Mouse (Mus musculus) CD8-positive naive resting alpha-beta T cell, adult 57 days (primary cell): ENCODE results near the gene Lmna. TPM values are rescaled to one million over a fixed set of nuclear protein-coding genes. Genes with fewer than 3 reads are reported as not detected.

Experiments
- total RNA-seq: library from RNA; stranded (reverse); gene quantifications from one replicate; pipeline ENCODE4 v1.2.4, GENCODE M21; 2023

The Lmna gene
- total RNA-seq, result 7.0 TPM

DNA sequence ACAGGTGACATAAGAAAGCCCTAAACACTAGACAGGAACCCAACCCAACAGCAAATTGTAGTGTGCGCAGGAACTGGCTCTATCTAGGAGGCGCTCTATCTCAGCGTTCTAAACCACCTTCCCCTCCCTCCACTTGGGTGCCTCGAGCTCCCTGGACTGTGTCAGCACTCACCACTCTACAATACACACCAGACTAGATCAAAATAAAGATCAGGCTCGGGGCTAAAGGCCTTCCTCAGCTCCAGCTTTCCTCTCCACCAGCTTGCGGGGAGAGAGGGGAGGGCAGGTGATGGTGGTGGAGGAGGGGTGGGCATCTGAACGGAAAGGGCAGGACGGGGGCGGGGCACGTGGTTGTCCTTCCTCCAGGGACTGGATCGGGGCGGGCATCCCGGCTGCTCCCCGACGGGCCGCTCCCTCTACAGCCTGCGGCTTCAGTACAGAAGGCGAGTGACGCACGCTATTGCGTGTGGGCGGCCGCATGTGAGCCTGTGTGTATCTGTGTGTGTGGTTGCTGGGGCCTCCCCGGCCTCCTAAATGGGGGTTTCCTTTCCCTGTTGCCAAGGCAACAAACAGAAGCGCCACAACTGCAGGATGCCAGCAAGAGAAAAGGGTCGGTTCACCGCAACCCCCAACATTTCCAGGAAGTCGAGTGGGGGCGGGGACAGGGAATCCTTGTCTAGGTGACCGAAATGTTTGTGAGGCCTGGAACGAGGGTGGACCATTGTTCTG lies at the start of gene Lmna:
TSS of gene Lmna (minus strand) at position 265 of the 729 bp plus-strand sequence.

DNA sequence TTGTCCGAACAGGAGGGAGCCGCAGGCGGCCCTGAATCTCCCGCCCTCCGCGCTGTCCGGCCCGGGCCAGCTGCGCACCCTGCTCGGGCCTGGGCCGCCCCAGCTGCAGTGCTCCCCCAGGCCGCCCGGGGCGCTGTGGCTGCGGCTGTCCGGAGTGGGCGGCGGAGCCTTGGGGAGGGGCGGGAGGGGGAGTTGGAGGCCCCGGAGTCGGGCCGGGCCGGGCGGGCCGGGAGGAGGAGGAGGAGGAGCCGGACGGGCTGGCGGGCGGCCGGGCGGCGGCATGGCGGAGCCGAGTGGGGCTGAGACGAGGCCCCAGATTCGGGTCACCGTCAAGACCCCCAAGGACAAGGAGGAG lies 43.7 kb upstream of the Lmna start, which contains the start of gene Ubqln4:
TSS of gene Ubqln4 (plus strand) at position 234 of the 355 bp plus-strand sequence.

DNA sequence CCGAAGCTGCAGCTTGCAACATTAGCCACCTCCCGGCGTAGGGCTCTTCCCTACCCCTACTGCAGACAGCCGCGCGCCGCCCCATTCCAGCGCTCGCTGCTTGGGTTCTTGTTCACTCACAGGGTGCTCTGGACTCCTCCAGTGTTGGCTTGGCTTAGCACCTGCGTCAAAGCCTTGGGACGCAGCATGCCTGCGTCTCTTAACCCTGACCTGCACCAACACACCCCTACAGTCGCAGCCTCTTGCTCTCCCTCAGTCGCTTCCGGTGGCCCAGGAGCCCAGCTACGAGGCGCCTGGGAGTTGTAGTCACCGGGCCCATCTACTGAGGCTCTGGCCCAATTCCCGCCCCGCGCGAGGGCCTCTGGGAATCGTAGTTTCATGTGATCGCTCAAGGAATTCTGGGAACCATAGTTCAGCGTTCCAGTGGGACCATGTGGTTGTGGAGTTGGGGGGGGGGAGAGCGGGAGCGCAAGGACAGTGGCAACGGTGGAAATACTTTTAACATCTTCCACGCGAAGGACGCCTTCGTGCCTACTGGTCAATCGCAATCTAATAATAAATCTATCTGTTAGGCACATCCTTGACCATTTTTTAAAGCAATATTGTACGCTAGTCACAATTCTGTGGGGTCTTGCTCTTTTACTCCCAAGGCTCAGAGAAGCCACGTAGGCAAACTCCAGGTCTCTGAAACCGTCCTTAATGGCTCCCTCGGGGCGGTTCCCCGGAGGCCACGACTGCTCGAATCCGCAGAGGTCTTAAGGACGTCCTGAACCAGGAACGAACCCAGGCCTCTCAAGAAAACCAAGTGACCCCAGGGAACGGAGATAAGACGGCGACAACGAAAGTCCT lies 43.1 kb upstream of the Lmna start, which contains the start of gene Lamtor2:
TSS of gene Lamtor2 (minus strand) at position 399 of the 849 bp plus-strand sequence.

DNA sequence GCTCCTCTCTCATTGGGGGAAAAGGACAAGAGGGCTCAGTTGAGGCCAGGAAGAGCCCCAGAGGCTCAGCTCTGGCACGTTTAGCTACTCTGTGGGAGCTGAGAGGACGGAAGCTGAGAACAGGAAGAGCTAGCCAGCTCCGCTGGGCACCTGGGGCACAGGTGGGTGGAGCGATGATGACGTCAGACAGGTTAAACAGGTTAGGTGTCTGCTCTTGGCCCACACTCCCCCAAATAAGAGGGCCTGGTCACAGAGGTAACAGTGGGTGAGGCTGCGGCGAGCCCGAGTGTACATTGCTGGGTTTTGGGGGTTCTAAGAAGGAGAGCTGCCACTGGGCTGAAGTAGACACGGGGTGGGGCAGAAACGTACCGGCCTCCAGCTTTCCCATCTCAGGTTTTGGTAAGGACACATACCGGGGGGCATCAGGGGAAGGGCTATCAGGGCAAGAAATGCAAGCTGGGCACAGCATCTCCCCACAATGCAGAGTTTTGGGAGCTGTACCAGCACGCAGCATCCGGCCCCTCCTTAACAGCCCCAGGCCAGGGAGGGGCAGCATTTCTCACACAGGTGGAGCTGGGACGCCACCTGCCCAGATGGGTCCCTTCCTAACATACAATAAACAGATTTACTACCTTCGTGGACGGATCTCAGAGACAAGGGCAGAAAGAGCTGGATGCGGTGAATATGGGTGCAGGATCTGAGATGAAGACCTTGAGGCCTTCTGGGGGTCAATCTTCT lies 38.6 kb upstream of the Lmna start, which contains the start of gene Rab25:
TSS of gene Rab25 (minus strand) at position 121 of the 738 bp plus-strand sequence.

DNA sequence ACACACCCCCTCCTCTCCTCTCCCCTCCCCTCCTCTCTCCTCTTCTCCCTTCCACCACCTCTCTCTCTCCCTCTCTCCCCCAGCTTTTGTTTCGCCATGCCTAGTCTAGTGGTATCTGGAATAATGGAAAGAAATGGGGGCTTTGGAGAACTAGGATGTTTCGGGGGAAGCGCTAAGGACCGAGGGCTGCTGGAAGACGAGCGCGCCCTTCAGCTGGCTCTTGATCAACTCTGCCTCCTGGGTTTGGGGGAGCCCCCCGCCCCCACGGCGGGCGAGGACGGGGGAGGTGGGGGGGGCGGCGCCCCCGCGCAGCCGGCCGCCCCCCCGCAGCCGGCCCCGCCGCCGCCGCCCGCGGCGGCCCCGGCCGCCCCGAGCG lies 22.5 kb upstream of the Lmna start, which contains the start of gene Mex3a:
TSS of gene Mex3a (plus strand) at position 97 of the 376 bp plus-strand sequence.

DNA sequence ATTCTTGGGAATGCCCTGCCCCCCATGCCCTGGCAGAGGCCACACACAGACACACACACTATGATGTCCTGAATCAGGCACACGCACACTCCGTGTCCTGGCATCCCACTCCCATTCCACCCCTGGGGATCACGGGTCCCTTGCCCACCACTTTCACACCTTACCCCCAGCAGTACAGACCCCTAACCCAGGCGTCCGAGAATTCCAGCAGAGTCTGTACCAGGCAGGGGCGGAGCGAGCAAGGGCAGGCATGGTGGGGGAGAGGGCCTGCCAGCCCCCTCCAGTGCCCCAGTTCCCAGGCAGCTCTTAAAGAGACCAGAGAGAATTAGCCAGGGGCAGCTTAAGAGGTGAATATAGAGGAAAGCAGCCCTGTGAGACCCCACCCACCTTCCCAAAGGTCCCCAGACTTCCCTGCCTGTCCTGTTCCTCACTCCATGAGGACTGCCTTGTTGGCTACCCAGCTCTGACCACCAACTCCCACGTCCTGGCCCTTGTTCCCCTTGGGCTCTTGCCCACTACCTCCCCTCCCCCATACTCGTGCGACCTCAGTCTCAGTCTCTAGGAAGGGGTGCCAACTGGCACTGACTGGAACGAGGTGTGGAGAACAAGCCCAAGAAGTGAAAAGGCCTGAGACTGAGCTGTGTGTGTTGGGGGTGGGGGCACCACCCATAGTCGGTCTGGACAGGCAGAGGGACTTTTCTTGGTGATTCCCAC lies 48.6 kb downstream of the Lmna start, which contains the start of gene Sema4a:
TSS of gene Sema4a (minus strand) at position 200 of the 714 bp plus-strand sequence.

Other genes with a start within 250 kb of the Lmna start
- not detected for gene Gm38392, start 222.7 kb downstream of the Lmna start, total RNA-seq
- 6.6 TPM for gene Tsacc, start 213.0 kb downstream of the Lmna start, total RNA-seq
- 189 TPM for gene Cct3, start 212.8 kb downstream of the Lmna start, total RNA-seq
- gene Glmp, start 184.9 kb downstream of the Lmna start, total RNA-seq, result 91.9 TPM
- gene Tmem79, start 173.8 kb downstream of the Lmna start, total RNA-seq, result 0.28 TPM
- gene Smg5, start 173.7 kb downstream of the Lmna start, total RNA-seq, result 121 TPM
- gene Paqr6, start 145.4 kb downstream of the Lmna start, total RNA-seq, result 0.46 TPM
- not detected for gene Bglap3, start 137.2 kb downstream of the Lmna start, total RNA-seq
- gene Bglap2, start 131.3 kb downstream of the Lmna start, total RNA-seq, result not detected
- not detected for gene Bglap, start 125.5 kb downstream of the Lmna start, total RNA-seq
- gene Pmf1, start 99.6 kb downstream of the Lmna start, total RNA-seq, result 36.7 TPM
- 14.5 TPM for gene Slc25a44, start 84.8 kb downstream of the Lmna start, total RNA-seq
- gene Sema4a, start 48.8 kb downstream of the Lmna start, total RNA-seq, result 112 TPM
- gene Mex3a, start 22.4 kb upstream of the Lmna start, total RNA-seq, result 3.4 TPM
- 1.1 TPM for gene Rab25, start 38.3 kb upstream of the Lmna start, total RNA-seq
- gene Lamtor2, start 43.1 kb upstream of the Lmna start, total RNA-seq, result 68.6 TPM
- gene Ubqln4, start 43.8 kb upstream of the Lmna start, total RNA-seq, result 47.2 TPM
- 59.0 TPM for gene Ssr2, start 65.9 kb upstream of the Lmna start, total RNA-seq
- gene Arhgef2, start 96.0 kb upstream of the Lmna start, total RNA-seq, result 198 TPM
- gene Rxfp4, start 143.2 kb upstream of the Lmna start, total RNA-seq, result not detected
- 99.9 TPM for gene Khdc4, start 175.8 kb upstream of the Lmna start, total RNA-seq
- gene Rit1, start 206.9 kb upstream of the Lmna start, total RNA-seq, result 28.9 TPM